16 mouse cellular contexts compared by ENCODE assay signal in the genomic region with DNA sequence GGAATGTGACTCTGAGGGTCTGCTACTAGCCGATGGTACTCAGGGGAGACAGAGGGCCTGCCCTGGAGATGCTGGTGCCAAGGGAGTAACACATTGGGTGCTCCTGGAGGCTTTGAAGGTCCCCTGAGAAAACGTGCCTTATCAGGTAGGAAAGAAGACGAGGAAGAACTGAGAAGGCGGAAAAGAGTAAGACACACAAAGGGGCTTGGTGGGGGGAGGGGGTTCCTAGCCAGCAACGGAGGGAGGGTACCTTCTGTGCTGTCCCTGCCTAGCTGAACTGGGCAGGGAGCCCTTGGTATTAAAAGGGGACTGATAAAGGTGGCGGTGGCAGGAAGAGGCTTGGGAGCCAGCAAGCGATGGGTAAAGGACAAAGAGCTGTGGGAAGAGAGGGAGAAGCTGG. TPM values are rescaled to one million over a fixed set of nuclear protein-coding genes. Genes with fewer than 3 reads are reported as not detected.
DNase-seq lines count a peak whose midpoint lies in the region; ATAC-seq and TF ChIP-seq lines count a peak whose summit lies in the region.
"Had no signal": no experiment of that assay in that cellular context is flagged by ENCODE, and none has a peak within 500 bp of the region (broad histone marks: within the 10 kb centered on the region; RNA-seq: fewer than 3 reads in every experiment).

No protein-coding gene starts in this region.

- TF ChIP-seq CTCF in midbrain, postnatal 0 days (IDR thresholded peaks at IDR 0.05), result no peak
- no peak for TF ChIP-seq CTCF in stomach, postnatal 0 days (IDR thresholded peaks at IDR 0.05; ENCODE audit: low read depth)

- DNase-seq in heart, adult 8-10 months (ENCODE audit: low spot score), result no peak
- DNase-seq in midbrain, embryonic 11.5 days (ENCODE audit: low spot score, missing footprints), result peak; percentile 77
- DNase-seq in midbrain, postnatal 0 days (ENCODE audit: low spot score), result no peak
- peak; percentile 33 for DNase-seq in heart, postnatal 4 days
- no peak for DNase-seq in stomach, postnatal 0 days (ENCODE audit: low spot score)
- no peak for DNase-seq in forebrain, embryonic 10.5 days (ENCODE audit: extremely low spot score, low spot score)
- no peak for DNase-seq in adrenal gland, adult 2 months
- DNase-seq: adrenal gland, postnatal 36 days; cerebellum, adult 8-10 months; layer of hippocampus, postnatal 36 days had no signal

- no peak for ATAC-seq in heart, embryonic 11.5 days (replicated peaks; ENCODE audit: insufficient number of reproducible peaks, low FRiP score, low TSS enrichment)
- no peak for ATAC-seq in midbrain, embryonic 11.5 days (ENCODE audit: low FRiP score)
- no peak for ATAC-seq in midbrain, postnatal 0 days (ENCODE audit: low FRiP score)
- ATAC-seq in stomach, postnatal 0 days (ENCODE audit: low FRiP score, low TSS enrichment), result no peak
- ATAC-seq: CD4-positive, CD25-positive, alpha-beta regulatory T cell, adult 4 months; inflammation-experienced regulatory T-cells, adult 6 months; Patski had no signal

- H3K4me2 ChIP-seq in heart, embryonic 11.5 days, result no peak overlapping the region
- H3K4me2 ChIP-seq in midbrain, embryonic 11.5 days, result no peak overlapping the region
- H3K4me2 ChIP-seq in midbrain, postnatal 0 days (ENCODE audit: low read depth, low read length, poor library complexity, severe bottlenecking), result no peak overlapping the region
- peak overlapping the region; percentile 60 for H3K4me2 ChIP-seq in stomach, postnatal 0 days (replicated peaks; ENCODE audit: low read depth)

- WGBS in heart, embryonic 11.5 days (ENCODE audit: insufficient replicate concordance), result 39% methylated on average over 7 of the region's 7 CpGs
- WGBS in midbrain, embryonic 11.5 days, result 58% methylated on average over 7 of the region's 7 CpGs
- 58% methylated on average over 7 of the region's 7 CpGs for WGBS in midbrain, postnatal 0 days
- 48% methylated on average over 7 of the region's 7 CpGs for WGBS in stomach, postnatal 0 days
- 71% methylated on average over 7 of the region's 7 CpGs for WGBS in forebrain, embryonic 10.5 days

- H3K36me3 ChIP-seq in heart, embryonic 11.5 days (ENCODE audit: control insufficient read depth, insufficient read depth, low read length), result no peaks in the 10 kb centered on the region
- no peaks in the 10 kb centered on the region for H3K36me3 ChIP-seq in midbrain, embryonic 11.5 days (ENCODE audit: control insufficient read depth, insufficient read depth, low read length)
- no peaks in the 10 kb centered on the region for H3K36me3 ChIP-seq in midbrain, postnatal 0 days (ENCODE audit: insufficient read depth, low read length)
- H3K36me3 ChIP-seq in stomach, postnatal 0 days (ENCODE audit: control insufficient read depth, insufficient read depth, low read length), result no peaks in the 10 kb centered on the region; the same call in 1 of the 2 replicates
- no peaks in the 10 kb centered on the region for H3K36me3 ChIP-seq in forebrain, embryonic 10.5 days (replicated peaks)

- H3K27ac ChIP-seq in heart, embryonic 11.5 days (ENCODE audit: low read depth, low read length), result peak overlapping the region; percentile 5; the same call in 1 of the 2 replicates
- no peak overlapping the region for H3K27ac ChIP-seq in midbrain, embryonic 11.5 days (ENCODE audit: low read depth, low read length)
- no peak overlapping the region for H3K27ac ChIP-seq in midbrain, postnatal 0 days (ENCODE audit: low read depth, low read length)
- H3K27ac ChIP-seq in stomach, postnatal 0 days (replicated peaks), result peak overlapping the region; percentile 97
- no peak overlapping the region for H3K27ac ChIP-seq in forebrain, embryonic 10.5 days

- peaks cover 51% of the 10 kb centered on the region for H3K4me1 ChIP-seq in heart, embryonic 11.5 days (ENCODE audit: control insufficient read depth, insufficient read depth, low read length)
- peaks cover 15% of the 10 kb centered on the region for H3K4me1 ChIP-seq in midbrain, embryonic 11.5 days (ENCODE audit: control insufficient read depth, insufficient read depth, low read length)
- H3K4me1 ChIP-seq in midbrain, postnatal 0 days (ENCODE audit: insufficient read depth, low read length), result no peaks in the 10 kb centered on the region
- H3K4me1 ChIP-seq in stomach, postnatal 0 days (replicated peaks; ENCODE audit: control insufficient read depth, insufficient read depth), result peaks cover 4% of the 10 kb centered on the region
- H3K4me1 ChIP-seq in forebrain, embryonic 10.5 days, result peaks cover 40% of the 10 kb centered on the region

- no peak for TF ChIP-seq EP300 in stomach, postnatal 0 days (optimal IDR thresholded peaks at IDR 0.05)

- H3K9me3 ChIP-seq in heart, embryonic 11.5 days (replicated peaks; ENCODE audit: control insufficient read depth, low read length), result no peaks in the 10 kb centered on the region
- no peaks in the 10 kb centered on the region for H3K9me3 ChIP-seq in midbrain, embryonic 11.5 days (ENCODE audit: control insufficient read depth, low read length)
- H3K9me3 ChIP-seq in midbrain, postnatal 0 days (ENCODE audit: low read length), result no peaks in the 10 kb centered on the region
- no peaks in the 10 kb centered on the region for H3K9me3 ChIP-seq in stomach, postnatal 0 days (ENCODE audit: control insufficient read depth, low read length)
- no peaks in the 10 kb centered on the region for H3K9me3 ChIP-seq in forebrain, embryonic 10.5 days

- H3K9ac ChIP-seq in heart, embryonic 11.5 days (ENCODE audit: low read depth, low read length), result no peak overlapping the region
- H3K9ac ChIP-seq in midbrain, embryonic 11.5 days (ENCODE audit: low read length), result peak overlapping the region; percentile 24; the same call in 1 of the 2 replicates
- no peak overlapping the region for H3K9ac ChIP-seq in midbrain, postnatal 0 days (replicated peaks; ENCODE audit: low read length, poor library complexity, severe bottlenecking)
- H3K9ac ChIP-seq in stomach, postnatal 0 days (ENCODE audit: low read length), result peak overlapping the region; percentile 82

- H3K27me3 ChIP-seq in heart, embryonic 11.5 days (ENCODE audit: control insufficient read depth, insufficient read depth, low read length), result no peaks in the 10 kb centered on the region
- H3K27me3 ChIP-seq in midbrain, embryonic 11.5 days (ENCODE audit: control insufficient read depth, insufficient read depth, low read length), result no peaks in the 10 kb centered on the region
- H3K27me3 ChIP-seq in midbrain, postnatal 0 days (ENCODE audit: insufficient read depth, low read length), result no peaks in the 10 kb centered on the region
- no peaks in the 10 kb centered on the region for H3K27me3 ChIP-seq in stomach, postnatal 0 days (ENCODE audit: control insufficient read depth, insufficient read depth, low read length)
- H3K27me3 ChIP-seq in forebrain, embryonic 10.5 days (ENCODE audit: poor library complexity, severe bottlenecking), result no peaks in the 10 kb centered on the region
- H3K27me3 ChIP-seq: Patski had no signal

- no peak overlapping the region for H3K4me3 ChIP-seq in heart, embryonic 11.5 days (ENCODE audit: low read depth, low read length)
- H3K4me3 ChIP-seq in midbrain, embryonic 11.5 days (ENCODE audit: low read depth, low read length), result no peak overlapping the region
- H3K4me3 ChIP-seq in midbrain, postnatal 0 days (ENCODE audit: low read depth, low read length), result no peak overlapping the region
- H3K4me3 ChIP-seq in stomach, postnatal 0 days (ENCODE audit: low read depth, low read length), result peak overlapping the region; percentile 51
- H3K4me3 ChIP-seq in forebrain, embryonic 10.5 days, result no peak overlapping the region
- H3K4me3 ChIP-seq: erythroblast, embryonic 14.5 days had no signal

RNA-seq across cellular contexts. Expression of gene Lsp1, which starts 15.0 kb away (rescaled TPM):
- polyA plus RNA-seq in heart, embryonic 11.5 days (2014; fragmentation: Nextera tagmentation; extraction: Ambion mirVana), result 31.4 and 32.1 TPM in 2 replicates
- total RNA-seq in heart, adult 8-10 months (2022), result 10 to 100 TPM; 24.0 to 40.3 (median 31.7) TPM
- polyA plus RNA-seq in midbrain, embryonic 11.5 days (2014; fragmentation: Nextera tagmentation; extraction: Ambion mirVana), result 11.1 and 13.1 TPM in 2 replicates
- 5.1 and 11.0 TPM in 2 replicates for total RNA-seq in midbrain, postnatal 0 days (2014; rRNA removed)
- polyA plus RNA-seq in midbrain, postnatal 0 days (2015; fragmentation: Nextera tagmentation; extraction: Ambion mirVana), result 5.3 and 8.7 TPM in 2 replicates
- total RNA-seq in heart, postnatal 4 days (2021), result 100 to 1,000 TPM in 1 of 2 experiments, 10 to 100 TPM in 1; 93.3 to 108 TPM
- polyA plus RNA-seq in stomach, postnatal 0 days (2015; fragmentation: Nextera tagmentation; extraction: Ambion mirVana), result 107 and 110 TPM in 2 replicates
- polyA plus RNA-seq in forebrain, embryonic 10.5 days (2016; fragmentation: Nextera tagmentation; extraction: Ambion mirVana), result 10.7 and 12.0 TPM in 2 replicates
- total RNA-seq in adrenal gland, adult 2 months (2021), result 10 to 100 TPM; 20.9 to 28.7 TPM
- 22.2 and 25.1 TPM in 2 replicates for polyA plus RNA-seq in adrenal gland, adult 2 months (2012; rRNA removed)

RNA-seq across cellular contexts. Expression of gene Tnnt3, which starts 23.0 kb away (rescaled TPM):
- 16.0 and 16.3 TPM in 2 replicates for polyA plus RNA-seq in heart, embryonic 11.5 days (2014; fragmentation: Nextera tagmentation; extraction: Ambion mirVana)
- total RNA-seq in heart, adult 8-10 months (2022), result 10 to 100 TPM in 1 of 4 experiments, 1 to 10 TPM in 3; 7.6 to 13.6 (median 9.6) TPM
- polyA plus RNA-seq in midbrain, embryonic 11.5 days (2014; fragmentation: Nextera tagmentation; extraction: Ambion mirVana), result 0.77 and 2.0 TPM in 2 replicates
- 1.3 and 1.5 TPM in 2 replicates for total RNA-seq in midbrain, postnatal 0 days (2014; rRNA removed)
- 2.0 and 3.1 TPM in 2 replicates for polyA plus RNA-seq in midbrain, postnatal 0 days (2015; fragmentation: Nextera tagmentation; extraction: Ambion mirVana)
- 10 to 100 TPM in 1 of 2 experiments, under 1 TPM in 1; 0.98 to 10.9 TPM for total RNA-seq in heart, postnatal 4 days (2021)
- 8.0 and 11.7 TPM in 2 replicates for polyA plus RNA-seq in stomach, postnatal 0 days (2015; fragmentation: Nextera tagmentation; extraction: Ambion mirVana)
- 0.33 and 1.1 TPM in 2 replicates for polyA plus RNA-seq in forebrain, embryonic 10.5 days (2016; fragmentation: Nextera tagmentation; extraction: Ambion mirVana)
- not detected for total RNA-seq in adrenal gland, adult 2 months (2021)
- 0.52 TPM in 1 of 2 replicates, not detected in the other for polyA plus RNA-seq in adrenal gland, adult 2 months (2012; rRNA removed)
- total RNA-seq: layer of hippocampus, postnatal 36 days had no signal
- polyA plus RNA-seq: erythroblast, embryonic 14.5 days had no signal

RNA-seq across cellular contexts. Expression of gene Tnni2, which starts 34.0 kb away (rescaled TPM):
- polyA plus RNA-seq in heart, embryonic 11.5 days (2014; fragmentation: Nextera tagmentation; extraction: Ambion mirVana), result 46.1 and 51.6 TPM in 2 replicates
- 1 to 10 TPM; 5.1 to 10.0 (median 7.8) TPM for total RNA-seq in heart, adult 8-10 months (2022)
- polyA plus RNA-seq in midbrain, embryonic 11.5 days (2014; fragmentation: Nextera tagmentation; extraction: Ambion mirVana), result 0.47 and 0.96 TPM in 2 replicates
- total RNA-seq in midbrain, postnatal 0 days (2014; rRNA removed), result not detected in 2 replicates
- polyA plus RNA-seq in midbrain, postnatal 0 days (2015; fragmentation: Nextera tagmentation; extraction: Ambion mirVana), result 0.46 and 0.56 TPM in 2 replicates
- total RNA-seq in heart, postnatal 4 days (2021), result 10 to 100 TPM in 1 of 2 experiments, 1 to 10 TPM in 1; 6.6 to 16.4 TPM
- polyA plus RNA-seq in stomach, postnatal 0 days (2015; fragmentation: Nextera tagmentation; extraction: Ambion mirVana), result 19.1 and 19.6 TPM in 2 replicates
- 0.46 and 1.4 TPM in 2 replicates for polyA plus RNA-seq in forebrain, embryonic 10.5 days (2016; fragmentation: Nextera tagmentation; extraction: Ambion mirVana)
- under 1 TPM; 0.62 to 0.63 TPM for total RNA-seq in adrenal gland, adult 2 months (2021)
- 0.15 TPM in 1 of 2 replicates, not detected in the other for polyA plus RNA-seq in adrenal gland, adult 2 months (2012; rRNA removed)
- total RNA-seq: layer of hippocampus, postnatal 36 days had no signal
- polyA plus RNA-seq: CD4-positive, CD25-positive, alpha-beta regulatory T cell, adult 4 months; erythroblast, embryonic 14.5 days; inflammation-experienced regulatory T-cells, adult 6 months had no signal

RNA-seq across cellular contexts. Expression of gene Syt8, which starts 41.0 kb away (rescaled TPM):
- 0.26 and 0.31 TPM in 2 replicates for polyA plus RNA-seq in heart, embryonic 11.5 days (2014; fragmentation: Nextera tagmentation; extraction: Ambion mirVana)
- total RNA-seq in heart, adult 8-10 months (2022), result under 1 TPM in 1 of 4 experiments, not detected in 3; 0.25 TPM
- not detected in 2 replicates for polyA plus RNA-seq in midbrain, embryonic 11.5 days (2014; fragmentation: Nextera tagmentation; extraction: Ambion mirVana)
- not detected in 2 replicates for total RNA-seq in midbrain, postnatal 0 days (2014; rRNA removed)
- not detected in 2 replicates for polyA plus RNA-seq in midbrain, postnatal 0 days (2015; fragmentation: Nextera tagmentation; extraction: Ambion mirVana)
- not detected for total RNA-seq in heart, postnatal 4 days (2021)
- polyA plus RNA-seq in stomach, postnatal 0 days (2015; fragmentation: Nextera tagmentation; extraction: Ambion mirVana), result 70.7 and 78.9 TPM in 2 replicates
- 0.18 TPM in 1 of 2 replicates, not detected in the other for polyA plus RNA-seq in forebrain, embryonic 10.5 days (2016; fragmentation: Nextera tagmentation; extraction: Ambion mirVana)
- not detected for total RNA-seq in adrenal gland, adult 2 months (2021)
- 0.16 and 0.20 TPM in 2 replicates for polyA plus RNA-seq in adrenal gland, adult 2 months (2012; rRNA removed)
- total RNA-seq: adrenal gland, postnatal 36 days; gastrocnemius, adult 8-10 months; layer of hippocampus, postnatal 36 days had no signal
- polyA plus RNA-seq: CD4-positive, CD25-positive, alpha-beta regulatory T cell, adult 4 months; erythroblast, embryonic 14.5 days; inflammation-experienced regulatory T-cells, adult 6 months had no signal

RNA-seq across cellular contexts. Expression of gene Mrpl23, which starts 56.8 kb away (rescaled TPM):
- polyA plus RNA-seq in heart, embryonic 11.5 days (2014; fragmentation: Nextera tagmentation; extraction: Ambion mirVana), result 15.4 and 19.3 TPM in 2 replicates
- total RNA-seq in heart, adult 8-10 months (2022), result 10 to 100 TPM in 2 of 4 experiments, 1 to 10 TPM in 1, under 1 TPM in 1; 0.90 to 35.4 (median 16.1) TPM
- 13.9 and 16.6 TPM in 2 replicates for polyA plus RNA-seq in midbrain, embryonic 11.5 days (2014; fragmentation: Nextera tagmentation; extraction: Ambion mirVana)
- 56.3 and 60.8 TPM in 2 replicates for total RNA-seq in midbrain, postnatal 0 days (2014; rRNA removed)
- polyA plus RNA-seq in midbrain, postnatal 0 days (2015; fragmentation: Nextera tagmentation; extraction: Ambion mirVana), result 24.6 and 30.1 TPM in 2 replicates
- 1 to 10 TPM; 3.7 to 6.4 TPM for total RNA-seq in heart, postnatal 4 days (2021)
- 17.7 and 19.4 TPM in 2 replicates for polyA plus RNA-seq in stomach, postnatal 0 days (2015; fragmentation: Nextera tagmentation; extraction: Ambion mirVana)
- 15.8 and 16.1 TPM in 2 replicates for polyA plus RNA-seq in forebrain, embryonic 10.5 days (2016; fragmentation: Nextera tagmentation; extraction: Ambion mirVana)
- total RNA-seq in adrenal gland, adult 2 months (2021), result 1 to 10 TPM; 2.2 to 8.0 TPM
- polyA plus RNA-seq in adrenal gland, adult 2 months (2012; rRNA removed), result 6.9 and 7.6 TPM in 2 replicates

Comparison
In these comparisons a context has a peak if more than half of its experiments do, and no peak if none do; other contexts are left out.
1. H3K9ac ChIP-seq: peak in midbrain, embryonic 11.5 days (single experiment) and stomach, postnatal 0 days (single experiment); none in heart, embryonic 11.5 days (single experiment) and midbrain, postnatal 0 days (single experiment).
2. DNase-seq: peak in midbrain, embryonic 11.5 days (single experiment) and heart, postnatal 4 days (single experiment); none in heart, adult 8-10 months (single experiment), midbrain, postnatal 0 days (single experiment), stomach, postnatal 0 days (single experiment), forebrain, embryonic 10.5 days (single experiment) and adrenal gland, adult 2 months (single experiment).
3. H3K27ac ChIP-seq: peak in heart, embryonic 11.5 days (single experiment) and stomach, postnatal 0 days (single experiment); none in midbrain, embryonic 11.5 days (single experiment), midbrain, postnatal 0 days (single experiment) and forebrain, embryonic 10.5 days (single experiment).